Mouse (Mus musculus) cerebellum, adult 11-12 months (tissue): ENCODE measurements around the gene Stk39.
A peak's percentile ranks its signal among the peaks of the same experiment; 100 is the strongest.

ENCODE experiments used
- DNase-seq: peaks from one replicate; pipeline ENCODE4 v3.0.0; 2022

The Stk39 gene

GRCm38 (mm10) chr2:68221226-68221625 lies 250.8 kb downstream of the Stk39 start:
- no peak for DNase-seq

- no peak for DNase-seq
Measured at GRCm38 (mm10) chr2:68219823-68220222, 252.2 kb downstream of the Stk39 start.

- no peak for DNase-seq
Measured at GRCm38 (mm10) chr2:68215176-68215575, 256.9 kb downstream of the Stk39 start.

GRCm38 (mm10) chr2:68214400-68214799 lies 257.7 kb downstream of the Stk39 start:
- DNase-seq, result no peak

- no peak for DNase-seq
Measured at GRCm38 (mm10) chr2:68211443-68211842, 260.6 kb downstream of the Stk39 start.

GRCm38 (mm10) chr2:68196245-68196644 lies 275.8 kb downstream of the Stk39 start:
- DNase-seq, result no peak

- DNase-seq, result no peak
Measured at GRCm38 (mm10) chr2:68194444-68194843, 277.6 kb downstream of the Stk39 start.

GRCm38 (mm10) chr2:68193465-68193837 lies 278.6 kb downstream of the Stk39 start:
- no peak for DNase-seq

GRCm38 (mm10) chr2:68192605-68193464 lies 279.2 kb downstream of the Stk39 start:
- DNase-seq, result no peak

- no peak for DNase-seq
Measured at GRCm38 (mm10) chr2:68176425-68176824, 295.6 kb downstream of the Stk39 start.

- no peak for DNase-seq
Measured at GRCm38 (mm10) chr2:68171306-68171705, 300.8 kb downstream of the Stk39 start.

GRCm38 (mm10) chr2:68162012-68162411 lies 310.1 kb downstream of the Stk39 start:
- no peak for DNase-seq

- DNase-seq, result peak; percentile 21
Measured at GRCm38 (mm10) chr2:68160566-68160965, 311.5 kb downstream of the Stk39 start.
